Mouse (Mus musculus) midbrain, embryonic 15.5 days (tissue): Measurements from ENCODE around the gene Isoc2b. TPM values are rescaled to one million over a fixed set of nuclear protein-coding genes. Genes with fewer than 3 reads are reported as not detected.
"Not testable (repeated sequence)": the region's sequence is repeated elsewhere in the genome, so short reads cannot be mapped to it uniquely, and the experiment has no call there.

Experiments used
- ATAC-seq: fragments of 200-750 bp; cut with Nextera tagmentation; replicated peaks from 2 replicates; pipeline ENCODE4 v1.8.0; 2017; ENCODE audit warnings: moderate TSS enrichment
- H3K27ac ChIP-seq: fragments of 300-500 bp; sonication (generic); 2 replicates; pipeline ENCODE4 v1.5.1; 2015; ENCODE audit warnings: mild to moderate bottlenecking, inconsistent platforms
- H3K27me3 ChIP-seq: fragments of 300-500 bp; sonication (generic); replicated peaks from 2 replicates; pipeline ENCODE4 v1.6.1; 2015; ENCODE audit warnings: inconsistent platforms
- H3K36me3 ChIP-seq: fragments of 300-500 bp; sonication (generic); replicated peaks from 2 replicates; pipeline ENCODE4 v1.6.1; 2015; ENCODE audit warnings: inconsistent platforms
- H3K4me1 ChIP-seq: fragments of 300-500 bp; sonication (generic); 2 replicates; pipeline ENCODE4 v1.6.1; 2015; ENCODE audit warnings: inconsistent platforms
- H3K4me2 ChIP-seq: fragments of 300-500 bp; sonication (generic); 2 replicates; pipeline ENCODE4 v1.6.1; 2015; ENCODE audit warnings: inconsistent platforms, mild to moderate bottlenecking, moderate library complexity
- H3K4me3 ChIP-seq: fragments of 300-500 bp; sonication (generic); 2 replicates; pipeline ENCODE4 v1.5.1; 2015; ENCODE audit warnings: mild to moderate bottlenecking, inconsistent platforms
- H3K9ac ChIP-seq: fragments of 300-500 bp; sonication (generic); 2 replicates; pipeline ENCODE4 v1.6.1; 2015; ENCODE audit warnings: mild to moderate bottlenecking, inconsistent platforms
- H3K9me3 ChIP-seq: fragments of 300-500 bp; sonication (generic); 2 replicates; pipeline ENCODE4 v1.6.1; 2016; ENCODE audit warnings: inconsistent platforms
- WGBS: fragments of 180-500 bp; shearing (Covaris S2); methylation state at CpG from one replicate; pipeline ENCODE4 v1.1.7; 2015; ENCODE audit warnings: mixed read lengths; 5-methylcytosine and 5-hydroxymethylcytosine counted together
- polyA plus RNA-seq: library from polyadenylated mRNA; unstranded; fragments of >200 nt; fragmentation: Nextera tagmentation; extraction: Ambion mirVana; gene quantifications from 2 replicates; pipeline ENCODE4 v1.2.1, GENCODE M21; 2015

The Isoc2b gene
- polyA plus RNA-seq, 1 experiment from 2014 or later = 4.6 TPM

- Histone ChIP-seq H3K4me2 (peak overlapping the region; percentile 57), H3K4me1 (peaks cover 15% of the 10 kb centered on the region; the same call in 1 of the 2 replicates), H3K27ac (peak overlapping the region; percentile 45; the same call in 1 of the 2 replicates), H3K27me3 (no peaks in the 10 kb centered on the region), H3K9ac (peak overlapping the region; percentile 33; the same call in 1 of the 2 replicates), H3K9me3 (no peaks in the 10 kb centered on the region), H3K36me3 (no peaks in the 10 kb centered on the region), H3K4me3 (peak overlapping the region; percentile 34)
- WGBS = 3% methylated on average over 19 of the region's 19 CpGs
- ATAC-seq = peak; percentile 72
Measured at GRCm38 (mm10) chr7:4899649-4900522, 29.8 kb upstream of the Isoc2b start.

GRCm38 (mm10) chr7:4898851-4899648 is 29.0 kb upstream of the Isoc2b start:
- no peaks in the 10 kb centered on the region for H3K9me3 ChIP-seq
- H3K36me3 ChIP-seq = no peaks in the 10 kb centered on the region
- no peaks in the 10 kb centered on the region for H3K27me3 ChIP-seq
- H3K27ac ChIP-seq = peak overlapping the region; percentile 45; the same call in 1 of the 2 replicates
- H3K4me1 ChIP-seq = peaks cover 15% of the 10 kb centered on the region; the same call in 1 of the 2 replicates
- H3K4me3 ChIP-seq = peak overlapping the region; percentile 34
- ATAC-seq = peak; percentile 66
- 19% methylated on average over 18 of the region's 18 CpGs for WGBS
- peak overlapping the region; percentile 33; the same call in 1 of the 2 replicates for H3K9ac ChIP-seq
- H3K4me2 ChIP-seq = peak overlapping the region; percentile 57

- H3K9ac ChIP-seq = no peak overlapping the region
- ATAC-seq = no peak
Measured at GRCm38 (mm10) chr7:4895186-4895585, 25.1 kb upstream of the Isoc2b start.

GRCm38 (mm10) chr7:4886680-4887079 is 16.6 kb upstream of the Isoc2b start:
- Histone ChIP-seq H3K9me3 (no peaks in the 10 kb centered on the region), H3K27ac (no peak overlapping the region), H3K4me1 (no peaks in the 10 kb centered on the region), H3K36me3 (no peaks in the 10 kb centered on the region), H3K9ac (no peak overlapping the region), H3K4me2 (no peak overlapping the region), H3K4me3 (no peak overlapping the region), H3K27me3 (no peaks in the 10 kb centered on the region)
- 80% methylated on average over 4 of the region's 4 CpGs for WGBS
- ATAC-seq = no peak

More at GRCm38 (mm10) chr7:4895186-4895585, 25.1 kb upstream of the Isoc2b start:
- Histone ChIP-seq H3K4me3 (no peak overlapping the region), H3K36me3 (no peaks in the 10 kb centered on the region), H3K4me2 (no peak overlapping the region), H3K27ac (no peak overlapping the region), H3K4me1 (peaks cover 10% of the 10 kb centered on the region; the same call in 1 of the 2 replicates), H3K9me3 (no peaks in the 10 kb centered on the region), H3K27me3 (no peaks in the 10 kb centered on the region)
- WGBS = 73% methylated on average over 11 of the region's 11 CpGs

- 83% methylated on average over 1 of the region's 1 CpGs for WGBS
- not testable (repeated sequence) for ATAC-seq, H3K4me2 ChIP-seq, H3K27me3 ChIP-seq, H3K9ac ChIP-seq, H3K36me3 ChIP-seq, H3K27ac ChIP-seq, H3K9me3 ChIP-seq, H3K4me3 ChIP-seq
- peaks cover 15% of the 10 kb centered on the region for H3K4me1 ChIP-seq
Measured at GRCm38 (mm10) chr7:4879036-4879435, 9.0 kb upstream of the Isoc2b start.

GRCm38 (mm10) chr7:4878186-4878585 is 8.1 kb upstream of the Isoc2b start:
- H3K9me3 ChIP-seq = no peaks in the 10 kb centered on the region
- H3K4me3 ChIP-seq = no peak overlapping the region
- H3K9ac ChIP-seq = no peak overlapping the region
- peaks cover 15% of the 10 kb centered on the region for H3K4me1 ChIP-seq
- ATAC-seq = no peak
- H3K27ac ChIP-seq = no peak overlapping the region
- no peak overlapping the region for H3K4me2 ChIP-seq
- H3K36me3 ChIP-seq = no peaks in the 10 kb centered on the region
- H3K27me3 ChIP-seq = 0 out of 2 replicates have a peak, but pooled peaks cover 3% of the 10 kb centered on the region

- Histone ChIP-seq H3K36me3 (no peaks in the 10 kb centered on the region), H3K4me1 (peaks cover 15% of the 10 kb centered on the region), H3K4me2 (peak overlapping the region; percentile 93), H3K27ac (no peak overlapping the region; the same call in 1 of the 2 replicates), H3K27me3 (0 out of 2 replicates have a peak, but pooled peaks cover 3% of the 10 kb centered on the region), H3K4me3 (peak overlapping the region; percentile 65), H3K9ac (peak overlapping the region; percentile 49), H3K9me3 (no peaks in the 10 kb centered on the region)
- ATAC-seq = peak; percentile 43
- WGBS = 8% methylated on average over 11 of the region's 11 CpGs
Measured at GRCm38 (mm10) chr7:4877226-4877625, 7.2 kb upstream of the Isoc2b start.

- 0% methylated on average over 22 of the region's 22 CpGs for WGBS
- H3K27ac ChIP-seq = peak within 1 kb of the TSS; percentile 68
- peak within 1 kb of the TSS; percentile 49 for H3K9ac ChIP-seq
- ATAC-seq = peak; percentile 100
- H3K9me3 ChIP-seq = no peaks in the 10 kb centered on the region
- no peaks in the 10 kb centered on the region for H3K36me3 ChIP-seq
- peak within 1 kb of the TSS; percentile 93 for H3K4me2 ChIP-seq
- peak within 1 kb of the TSS; percentile 65 for H3K4me3 ChIP-seq
- H3K4me1 ChIP-seq = peaks cover 15% of the 10 kb centered on the region
- 0 out of 2 replicates have a peak, but pooled peaks cover 3% of the 10 kb centered on the region for H3K27me3 ChIP-seq
Measured at GRCm38 (mm10) chr7:4876753-4877221, 6.7 kb upstream of the Isoc2b start, which contains the start of gene Isoc2a. Gene Isoc2a, plus strand, starts transcription at chr7:4877153.

- Histone ChIP-seq H3K36me3 (no peaks in the 10 kb centered on the region), H3K9ac (peak overlapping the region; percentile 39), H3K27me3 (no peaks in the 10 kb centered on the region), H3K4me2 (peak overlapping the region; percentile 69), H3K27ac (peak overlapping the region; percentile 71), H3K4me1 (peaks cover 13% of the 10 kb centered on the region), H3K9me3 (no peaks in the 10 kb centered on the region), H3K4me3 (peak overlapping the region; percentile 57)
- 26% methylated on average over 10 of the region's 10 CpGs for WGBS
- ATAC-seq = no peak
Measured at GRCm38 (mm10) chr7:4866631-4867180, 3.4 kb downstream of the Isoc2b start.

- Histone ChIP-seq H3K27me3 (no peaks in the 10 kb centered on the region), H3K9me3 (no peaks in the 10 kb centered on the region), H3K27ac (peak overlapping the region; percentile 73), H3K36me3 (no peaks in the 10 kb centered on the region), H3K4me1 (peaks cover 13% of the 10 kb centered on the region), H3K9ac (peak overlapping the region; percentile 47), H3K4me2 (peak overlapping the region; percentile 69), H3K4me3 (peak overlapping the region; percentile 57)
- ATAC-seq = peak; percentile 100
- 3% methylated on average over 40 of the region's 40 CpGs for WGBS
Measured at GRCm38 (mm10) chr7:4865579-4866493, 4.2 kb downstream of the Isoc2b start.

GRCm38 (mm10) chr7:4865090-4865489 is 5.0 kb downstream of the Isoc2b start:
- no peaks in the 10 kb centered on the region for H3K9me3 ChIP-seq
- no peak for ATAC-seq
- peak overlapping the region; percentile 69 for H3K4me2 ChIP-seq
- H3K4me3 ChIP-seq = peak overlapping the region; percentile 57
- WGBS = 50% methylated on average over 5 of the region's 5 CpGs
- H3K27me3 ChIP-seq = no peaks in the 10 kb centered on the region
- H3K27ac ChIP-seq = no peak overlapping the region
- H3K9ac ChIP-seq = no peak overlapping the region
- H3K36me3 ChIP-seq = no peaks in the 10 kb centered on the region
- H3K4me1 ChIP-seq = peaks cover 13% of the 10 kb centered on the region
